Mouse (Mus musculus) spleen, postnatal 14 days (tissue): ENCODE measurements around the gene Cd200r3.

Source experiments
- DNase-seq, 2 experiments: peaks; one replicate each; pipeline ENCODE4 v3.0.0; 2021 to 2022; ENCODE audit warnings: low spot score in 2 of 2

Gene Cd200r3

DNA sequence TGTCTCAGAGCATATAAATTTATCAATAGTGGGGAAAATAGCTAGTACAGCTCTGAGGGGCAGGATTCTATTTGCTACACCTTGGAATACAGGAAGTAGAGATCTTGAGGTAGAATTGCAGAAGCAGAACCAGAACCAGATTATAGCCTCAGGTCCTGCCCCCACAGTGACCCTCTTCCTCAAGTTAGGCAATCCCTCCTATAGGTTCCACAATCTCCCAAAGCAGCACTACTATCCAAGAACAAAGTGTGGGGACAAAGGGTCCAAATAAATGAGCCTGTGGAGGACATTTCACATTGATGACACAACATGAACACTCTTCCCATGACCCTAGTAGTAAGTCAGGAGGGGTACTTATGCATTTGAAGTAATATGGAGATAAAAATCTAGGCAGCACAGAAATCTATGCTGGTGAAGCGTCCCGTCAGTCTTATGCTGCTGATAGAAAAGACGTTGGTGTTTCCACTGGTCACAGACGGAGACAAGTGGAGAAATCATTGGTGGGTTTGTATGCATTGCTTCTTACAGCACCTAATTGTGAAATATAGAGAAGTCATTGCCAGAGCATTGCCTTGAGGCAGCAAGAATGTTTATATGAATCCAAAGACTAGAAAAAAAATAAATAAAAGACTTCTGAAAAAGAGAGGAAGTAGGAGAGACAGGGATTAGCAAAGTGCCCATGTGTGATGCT lies 45.3 kb downstream of the Cd200r3 start:
- no peak for DNase-seq

DNA sequence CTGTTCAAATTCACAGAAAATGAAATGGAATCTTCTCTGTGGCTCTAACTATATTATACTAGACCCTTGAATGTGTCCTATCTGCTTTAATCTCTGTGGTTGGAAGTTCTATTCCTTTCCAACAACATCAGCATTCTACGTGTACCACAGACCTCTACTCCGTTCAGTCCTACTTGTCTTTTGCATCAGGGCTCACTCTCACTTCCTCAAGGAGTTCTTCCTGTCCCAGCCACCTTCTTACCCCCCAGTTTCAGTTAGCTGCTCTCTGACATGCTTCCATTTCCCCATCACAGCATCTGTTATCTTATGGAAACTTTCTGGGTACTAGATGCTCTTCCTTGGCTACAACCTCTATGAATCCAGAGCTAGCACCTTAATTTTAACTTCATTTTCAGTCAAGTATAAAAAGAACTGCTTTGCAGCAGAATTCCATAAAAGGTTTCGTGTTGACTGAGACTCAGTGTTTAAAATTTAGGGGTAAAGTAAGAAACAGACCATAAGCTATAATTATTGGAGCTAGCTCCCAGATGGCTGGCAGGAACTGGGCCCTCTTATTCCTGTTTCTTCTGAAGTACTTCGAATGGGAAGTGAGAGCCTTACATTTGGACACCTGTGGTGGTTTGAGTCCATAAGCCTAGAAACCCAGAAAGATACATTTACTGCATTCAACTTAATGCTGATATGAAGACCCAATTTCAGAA lies 50.0 kb downstream of the Cd200r3 start:
- DNase-seq: no peak

DNA sequence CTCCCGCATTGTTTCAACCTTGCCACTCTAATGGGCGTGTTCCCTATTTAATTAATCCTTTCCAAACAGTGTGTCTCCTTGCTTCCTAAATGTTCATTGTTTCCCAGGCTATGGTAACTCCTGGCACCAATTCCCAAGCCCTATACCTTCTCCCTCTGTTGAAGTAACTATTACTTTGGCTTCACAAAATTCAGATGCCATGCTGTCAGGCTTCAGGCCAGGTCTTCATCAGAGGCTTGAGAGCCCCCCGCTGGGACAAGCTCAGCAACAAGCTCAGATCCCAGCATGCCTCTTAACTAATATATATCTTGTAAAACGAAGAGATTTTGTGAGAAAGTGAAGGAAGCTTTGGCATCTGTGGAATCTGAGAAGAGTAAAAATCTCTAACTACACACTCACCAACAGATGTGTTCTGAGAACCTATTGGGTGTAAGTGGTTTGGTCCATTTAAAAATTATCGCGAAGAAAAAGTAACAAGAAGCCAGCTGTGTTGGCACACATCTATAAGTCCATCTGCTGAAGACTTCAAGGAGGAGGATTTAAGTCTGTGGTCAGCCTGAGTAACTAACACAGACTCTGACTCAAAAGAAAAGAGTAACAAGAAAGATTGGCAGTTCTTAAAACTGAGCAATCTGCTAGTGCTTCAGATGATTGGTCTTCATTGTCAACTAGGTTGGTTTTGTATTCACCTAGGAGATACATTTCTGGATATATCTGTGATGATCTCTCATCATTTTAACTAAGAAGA lies 50.9 kb downstream of the Cd200r3 start:
- DNase-seq: no peak

DNA sequence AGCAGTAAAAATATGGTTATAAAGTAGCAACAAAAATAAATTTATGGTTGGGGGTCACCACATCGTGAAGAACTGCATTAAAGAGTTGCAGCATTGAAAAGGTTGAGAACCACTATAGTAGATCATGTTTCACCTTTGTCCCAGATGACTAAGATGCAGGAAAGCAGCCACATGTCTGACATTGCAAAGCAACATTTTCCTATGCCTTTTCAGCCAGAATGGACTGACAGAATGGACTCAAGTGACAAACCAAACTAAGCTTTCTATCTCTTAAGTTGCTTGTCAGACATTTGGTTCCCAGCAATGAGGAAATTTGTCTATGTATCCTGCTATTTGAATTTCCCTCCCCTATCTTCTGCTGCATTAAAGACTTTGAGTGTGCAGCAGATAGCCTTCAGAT lies 51.6 kb downstream of the Cd200r3 start:
- DNase-seq: no peak

DNA sequence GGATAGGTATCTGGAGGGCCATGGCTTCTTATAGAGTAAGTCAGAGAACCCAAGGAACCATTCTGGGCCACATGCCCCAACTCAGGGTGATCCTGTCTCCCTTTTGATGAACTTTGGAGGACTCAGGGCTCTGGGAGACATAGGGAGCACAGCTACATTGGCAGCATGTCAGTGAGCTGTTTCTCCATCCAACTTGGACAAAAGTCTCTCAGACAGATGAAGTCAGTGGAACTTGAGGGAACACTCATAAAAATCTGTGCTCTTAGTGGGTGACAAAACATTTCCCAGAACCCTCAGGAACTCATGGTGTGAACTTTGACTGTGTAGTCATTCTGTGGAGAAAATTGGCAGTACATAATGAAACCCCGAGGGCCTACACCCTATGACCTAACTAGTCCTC lies 53.2 kb downstream of the Cd200r3 start:
- no peak for DNase-seq

DNA sequence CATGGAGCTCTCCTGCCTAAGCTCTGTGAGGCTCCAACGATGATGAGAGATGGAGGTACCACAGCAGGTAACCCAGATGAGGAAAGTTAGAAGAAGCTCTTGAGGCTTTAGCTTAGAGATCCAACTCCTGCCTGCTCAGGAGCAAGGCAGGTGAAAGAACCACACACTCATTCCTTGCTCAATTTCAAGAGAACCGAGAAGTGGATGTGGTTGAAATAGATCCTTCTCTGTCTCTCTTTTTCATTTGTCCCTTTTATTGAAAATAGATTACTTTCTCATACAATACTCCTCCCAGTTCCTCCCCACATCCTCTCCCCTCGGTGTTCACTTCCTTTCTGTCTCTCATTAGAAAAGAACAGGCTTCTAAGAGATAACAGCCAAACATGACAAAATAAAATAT lies 56.1 kb downstream of the Cd200r3 start:
- DNase-seq: no peak

DNA sequence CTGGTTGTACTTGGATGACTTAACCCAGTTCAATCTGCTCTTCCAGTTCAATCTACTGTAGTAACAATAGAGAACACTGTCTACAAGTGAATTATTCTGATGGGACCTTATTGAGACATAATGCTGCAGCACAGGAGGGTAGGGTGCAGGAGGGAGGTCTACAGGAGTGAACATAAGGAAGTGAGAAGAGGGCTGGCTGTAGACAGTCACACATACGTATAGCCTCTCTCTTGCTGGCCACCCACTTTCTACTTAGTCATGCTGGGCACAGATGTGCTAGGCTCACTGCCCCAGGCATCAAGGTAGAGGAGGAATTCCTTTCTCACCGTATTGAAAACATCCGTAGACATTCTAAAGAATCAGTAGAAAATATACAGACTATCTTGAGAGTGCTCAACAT lies 61.0 kb downstream of the Cd200r3 start:
- no peak for DNase-seq

DNA sequence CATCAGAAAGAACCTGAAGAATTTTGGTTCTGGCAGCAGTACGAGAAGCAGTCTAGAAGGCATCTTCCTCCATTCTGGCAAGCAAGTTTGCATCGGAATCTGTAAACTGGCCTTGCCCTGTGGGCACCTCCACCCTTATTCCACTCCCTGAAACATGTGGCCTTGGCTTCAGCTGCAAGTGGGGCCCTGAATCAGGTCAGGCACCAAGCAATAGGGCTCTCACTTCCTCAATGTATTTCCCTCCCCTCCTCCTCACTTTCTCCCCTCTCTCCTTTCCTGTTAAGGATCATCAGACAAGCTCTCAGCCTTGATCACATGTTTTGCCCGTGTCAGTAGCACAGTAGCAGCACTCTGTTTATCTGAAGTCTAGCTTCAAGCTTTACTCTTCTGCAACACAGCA lies 61.8 kb downstream of the Cd200r3 start:
- DNase-seq: no peak

DNA sequence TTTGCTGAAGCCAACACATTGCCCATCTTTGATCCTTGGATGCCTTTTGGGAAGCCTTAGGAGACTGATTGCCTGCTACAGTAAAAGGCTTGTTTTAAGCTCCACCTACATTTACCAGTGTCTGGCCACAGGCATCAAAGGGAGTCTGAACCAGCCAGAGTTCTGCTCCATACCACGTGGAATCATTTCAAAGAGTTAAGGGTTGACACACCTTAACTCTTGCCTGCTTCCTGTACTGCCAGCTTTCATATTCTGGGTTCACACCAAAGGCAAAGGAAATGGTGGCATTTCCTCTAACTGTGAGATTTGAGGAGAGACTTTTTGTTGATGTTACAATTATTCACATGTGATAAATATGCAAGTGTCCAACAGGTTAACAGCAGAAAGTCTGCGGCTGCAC lies 63.5 kb downstream of the Cd200r3 start:
- no peak for DNase-seq

DNA sequence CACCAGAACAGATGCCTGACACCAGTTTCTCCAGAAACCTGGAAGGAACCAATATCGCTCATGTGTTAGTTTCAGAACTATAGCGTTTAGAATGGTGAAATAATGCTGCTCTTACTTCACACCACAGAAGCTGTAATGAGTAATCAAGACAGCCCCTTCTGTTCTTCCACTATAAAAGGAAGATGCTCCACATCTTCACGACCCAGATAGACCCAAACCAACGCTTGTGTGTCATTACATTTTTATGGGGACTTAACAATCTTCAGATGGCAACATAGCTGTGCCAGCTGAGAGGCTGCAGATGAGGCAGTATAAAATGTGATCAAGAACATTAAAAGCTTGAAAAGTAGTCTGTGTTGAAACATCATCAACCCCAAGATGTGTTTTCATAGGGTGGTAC lies 64.3 kb downstream of the Cd200r3 start:
- no peak for DNase-seq

DNA sequence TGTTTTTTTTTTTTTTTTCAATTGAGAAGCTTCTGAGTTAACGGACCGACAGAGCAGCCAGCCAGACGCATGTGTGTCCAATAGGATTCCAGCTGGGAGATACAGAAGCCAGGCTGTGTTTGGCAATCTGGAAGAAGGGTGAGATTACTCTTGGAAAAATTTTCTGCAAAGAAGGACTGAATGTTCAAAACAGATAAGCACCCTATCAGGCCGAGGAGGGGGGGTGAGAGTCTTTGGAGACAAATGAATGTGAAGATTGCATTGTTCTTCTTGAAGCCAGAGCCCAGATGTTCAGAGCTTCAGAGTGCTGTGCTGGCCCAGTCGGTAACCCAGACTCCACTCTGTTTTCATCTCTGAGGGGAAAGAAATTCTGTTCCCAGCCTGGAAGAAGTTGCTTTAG lies 66.2 kb downstream of the Cd200r3 start:
- DNase-seq: no peak

DNA sequence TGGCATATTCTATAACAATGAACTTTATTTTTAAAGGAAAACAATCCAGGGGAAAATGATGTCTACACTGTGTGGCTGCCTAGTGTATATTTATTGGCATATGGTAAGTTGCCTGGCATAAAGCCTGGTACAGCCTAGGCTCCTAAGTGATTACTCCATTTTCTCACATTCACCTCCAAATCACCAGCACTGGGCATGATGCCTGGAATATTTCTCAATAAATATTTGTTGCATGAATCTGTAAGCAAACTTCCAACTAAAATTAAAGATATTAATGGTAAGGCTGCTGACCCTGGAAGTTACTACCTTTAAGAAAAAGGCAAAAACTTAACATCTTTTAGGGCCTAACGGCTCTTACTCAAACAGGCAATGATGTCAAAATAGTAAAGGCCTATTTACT lies 72.1 kb downstream of the Cd200r3 start:
- DNase-seq: no peak

DNA sequence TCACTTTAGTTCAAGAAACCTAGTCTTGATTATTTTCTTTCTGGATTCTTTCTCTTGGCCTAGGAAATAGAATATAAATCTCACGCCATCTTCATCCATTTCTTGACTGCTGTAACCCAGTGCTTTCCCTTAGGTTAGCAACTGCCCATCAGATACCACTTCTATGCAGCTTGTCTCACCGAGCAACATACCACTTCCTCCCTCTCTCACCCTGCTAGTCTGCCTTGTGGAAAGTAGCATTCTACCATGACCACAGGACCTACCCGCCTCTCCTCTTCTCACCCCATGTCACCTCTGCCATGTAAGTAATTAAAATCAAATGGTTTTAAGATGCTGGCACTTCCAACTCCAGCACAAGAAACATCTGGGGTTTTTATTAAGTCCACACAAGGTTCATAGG lies 73.0 kb downstream of the Cd200r3 start:
- no peak for DNase-seq

DNA sequence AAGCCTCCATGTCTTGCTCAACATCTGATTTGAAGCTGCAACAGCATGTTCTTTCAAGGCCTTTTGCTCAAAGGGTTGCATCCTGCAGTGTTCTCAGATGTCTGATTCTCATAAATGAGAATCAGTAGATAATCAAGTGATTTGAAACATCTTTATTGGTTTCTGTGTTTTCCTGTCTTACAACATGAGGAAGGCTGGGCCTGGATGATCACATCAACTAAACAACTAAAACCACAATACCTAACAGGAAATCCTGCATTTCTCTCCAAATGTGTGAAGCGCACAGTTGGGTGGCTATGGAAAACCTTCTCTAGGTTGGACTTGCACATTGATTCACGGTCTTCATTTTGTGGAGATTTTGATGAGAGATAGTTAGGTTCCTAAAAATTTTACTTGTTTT lies 75.4 kb downstream of the Cd200r3 start:
- DNase-seq: no peak

DNA sequence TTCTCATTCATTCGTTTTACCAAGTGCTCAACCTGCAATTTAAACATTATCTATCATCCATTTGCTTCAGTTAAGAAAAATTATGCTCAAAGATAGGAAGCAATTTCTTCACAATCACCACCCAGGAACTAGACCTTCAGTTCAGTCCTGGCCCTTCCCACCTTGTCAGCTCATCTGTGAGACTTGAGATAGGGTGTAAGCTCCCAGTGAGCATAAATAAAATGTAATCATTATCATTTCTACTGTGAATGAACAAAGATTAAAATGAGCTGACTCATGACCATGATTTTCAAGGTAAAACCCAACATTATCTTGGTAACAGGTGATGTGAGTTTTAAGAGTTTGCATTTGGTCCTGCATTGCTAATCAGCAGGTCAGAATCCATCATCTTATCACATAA lies 76.6 kb downstream of the Cd200r3 start:
- DNase-seq: no peak

DNA sequence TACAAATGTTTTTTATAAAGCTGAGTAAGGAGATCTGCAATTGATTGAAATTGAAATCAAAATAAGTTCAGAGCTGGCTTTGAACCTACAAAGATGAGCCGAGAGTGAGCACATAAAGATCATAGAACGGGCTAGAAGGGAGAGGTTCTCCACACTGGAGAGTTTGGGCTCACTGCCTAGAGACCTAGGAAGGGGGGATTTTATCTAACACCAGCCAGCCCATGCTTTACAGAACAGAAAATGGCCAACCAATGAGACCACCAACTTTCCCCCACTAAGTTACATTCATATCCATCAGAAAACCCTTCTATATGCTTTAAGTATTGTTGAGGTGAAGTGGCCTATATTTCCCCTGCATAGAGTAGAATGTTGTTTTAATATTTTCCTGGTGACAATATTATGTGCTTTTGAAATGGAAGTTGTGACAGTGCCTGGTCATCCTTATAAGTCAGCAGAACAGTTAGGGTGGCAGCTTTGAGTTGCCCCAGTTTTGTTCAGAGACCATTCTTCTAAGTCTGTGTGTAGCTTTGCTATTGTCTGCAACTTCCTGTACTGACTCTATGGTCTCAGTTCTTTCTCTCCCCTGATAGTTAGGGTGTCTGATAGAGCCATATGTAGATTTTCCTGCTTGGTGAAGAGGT lies 77.3 kb downstream of the Cd200r3 start:
- DNase-seq: no peak

DNA sequence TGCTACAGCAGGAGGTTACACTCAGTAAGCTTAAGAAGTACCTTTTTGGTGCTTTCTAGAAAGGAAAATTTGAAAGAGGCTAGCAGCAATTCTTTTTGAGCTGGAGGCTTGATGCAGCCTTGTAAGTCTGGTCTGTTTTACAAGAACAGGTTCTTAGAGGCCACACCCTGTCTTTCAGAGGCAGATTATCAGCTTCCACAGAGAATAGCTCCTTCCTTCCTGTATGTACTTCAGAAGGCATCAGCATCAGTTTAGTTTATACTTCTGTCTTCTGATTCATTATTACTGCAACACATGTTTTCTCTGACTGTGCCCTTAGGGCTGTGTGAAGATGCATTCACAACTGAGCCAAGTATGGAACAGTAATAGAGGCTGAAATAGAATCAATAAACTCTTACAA lies 78.0 kb downstream of the Cd200r3 start:
- DNase-seq: no peak

DNA sequence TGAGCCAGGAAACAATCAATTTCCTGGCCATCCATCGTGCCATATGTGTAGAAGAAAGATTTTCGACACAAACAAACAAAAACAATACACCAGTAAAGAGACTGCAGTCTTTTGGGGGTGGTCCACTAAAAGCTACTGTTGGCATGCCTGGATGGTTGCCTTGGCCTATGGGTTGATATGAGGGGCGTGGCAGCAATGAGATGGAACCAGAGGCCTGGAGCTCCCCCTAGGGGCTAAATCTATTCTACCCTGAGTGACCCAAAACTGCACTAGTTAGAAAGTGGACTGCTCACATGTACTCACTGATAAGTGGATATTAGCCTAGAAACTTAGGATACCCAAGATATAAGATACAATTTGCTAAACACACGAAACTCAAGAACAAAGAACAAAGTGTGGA lies 80.4 kb downstream of the Cd200r3 start:
- DNase-seq: peak; percentile 30 to 64

DNA sequence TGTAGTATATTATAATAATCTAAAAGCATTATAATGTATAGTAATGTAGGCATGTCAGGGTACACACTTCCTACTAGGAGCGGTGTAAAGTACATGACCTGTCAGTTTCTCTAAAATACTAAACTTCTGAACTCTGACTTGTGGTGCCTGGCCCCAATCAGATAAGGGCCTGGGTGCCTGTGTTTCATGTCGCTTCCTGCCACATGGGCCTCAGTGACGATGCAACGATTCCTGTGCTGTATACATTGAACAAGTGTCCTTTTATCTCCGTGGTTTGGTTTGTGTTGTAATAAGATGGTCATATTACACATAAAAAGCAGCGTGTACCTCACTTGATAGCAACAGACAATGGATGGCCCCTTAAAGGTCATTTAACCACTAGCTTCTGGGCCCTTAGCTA lies 81.8 kb downstream of the Cd200r3 start:
- no peak for DNase-seq

DNA sequence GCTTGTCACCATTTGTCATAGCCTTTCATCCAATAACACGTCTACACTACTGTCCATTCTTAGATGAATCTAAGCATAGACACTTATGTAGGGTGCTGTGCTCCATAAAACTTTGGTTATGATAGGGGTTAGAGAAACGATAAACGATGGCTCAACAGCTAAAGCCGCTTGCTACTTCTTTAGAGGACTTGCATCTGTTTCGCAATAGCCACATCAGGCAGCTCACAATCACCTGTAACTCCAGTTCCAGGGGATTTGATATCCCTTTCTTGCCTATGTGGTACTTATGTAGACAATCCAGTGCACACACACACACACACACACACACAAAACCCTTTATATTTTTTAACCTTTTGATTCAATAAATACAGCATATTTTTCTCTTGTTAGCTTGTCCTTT lies 85.6 kb downstream of the Cd200r3 start:
- no peak for DNase-seq

DNA sequence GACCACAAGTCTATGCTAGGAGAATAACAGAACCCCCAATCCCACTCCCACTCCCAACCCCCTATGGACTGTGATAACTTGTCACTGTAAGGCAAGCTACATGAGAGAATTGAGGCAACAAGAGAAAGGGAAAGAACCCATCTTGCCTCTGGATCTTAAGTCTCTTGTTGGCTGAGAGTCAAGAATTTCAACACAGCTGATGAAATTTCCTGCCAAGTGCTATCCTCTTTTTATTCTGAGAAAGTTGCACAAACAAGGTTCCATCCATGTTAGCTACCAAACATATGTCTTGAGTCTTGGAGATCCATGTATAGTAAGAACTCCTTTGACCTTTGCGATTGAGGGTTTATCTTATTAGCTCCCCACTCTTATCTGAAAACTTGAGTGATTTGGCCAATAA lies 86.0 kb downstream of the Cd200r3 start:
- DNase-seq: no peak

DNA sequence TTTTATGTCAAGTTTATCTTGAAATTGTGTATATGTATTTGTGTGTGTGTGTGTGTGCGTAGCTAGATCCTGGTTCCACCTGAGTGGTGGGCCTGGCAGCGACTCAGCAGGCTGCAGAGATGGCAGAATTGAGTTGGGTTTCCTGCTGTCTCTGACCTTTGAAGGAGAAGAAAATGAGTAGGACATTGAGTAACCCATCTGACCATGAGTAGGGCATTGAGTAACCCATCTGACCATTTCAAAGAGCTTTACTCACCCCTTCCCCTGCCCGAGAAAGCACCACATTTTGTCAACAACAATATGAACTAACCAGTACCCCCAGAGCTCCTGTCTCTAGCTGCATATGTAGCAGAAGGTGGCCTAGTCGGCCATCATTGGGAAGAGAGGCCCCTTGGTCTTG lies 86.6 kb downstream of the Cd200r3 start:
- DNase-seq: no peak

DNA sequence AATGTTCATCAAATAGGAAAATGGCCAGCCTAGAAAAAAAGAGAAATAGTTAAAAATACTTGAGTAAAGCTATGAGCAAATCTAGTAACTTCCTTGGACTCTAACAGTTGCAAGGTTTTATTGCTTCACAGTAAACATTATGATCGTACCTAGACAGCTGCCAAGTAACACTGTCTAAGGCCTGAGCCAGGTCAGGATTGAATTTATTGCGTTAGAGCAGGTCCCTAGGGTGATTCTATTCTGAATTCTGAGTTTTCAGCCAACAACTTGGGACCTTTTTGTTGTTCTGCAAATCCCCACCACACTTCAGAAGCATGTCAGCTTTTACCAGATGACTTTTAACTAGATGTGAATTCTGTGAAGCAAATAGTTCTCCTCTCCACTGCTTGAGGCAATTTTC lies 87.3 kb downstream of the Cd200r3 start:
- no peak for DNase-seq
